Mouse (Mus musculus) inflammation-experienced regulatory T-cells, adult 16 weeks (primary cell): ENCODE results near the gene Dcun1d4. TPM values are rescaled to one million over a fixed set of nuclear protein-coding genes. Genes with fewer than 3 reads are reported as not detected.

Experiments used
- polyA plus RNA-seq: library from polyadenylated mRNA; unstranded; fragments of 100-300 nt; shearing (Covaris generic); gene quantifications from one replicate; pipeline ENCODE4 v1.2.1, GENCODE M21; 2017

Gene Dcun1d4
- polyA plus RNA-seq, result 26.3 TPM

DNA sequence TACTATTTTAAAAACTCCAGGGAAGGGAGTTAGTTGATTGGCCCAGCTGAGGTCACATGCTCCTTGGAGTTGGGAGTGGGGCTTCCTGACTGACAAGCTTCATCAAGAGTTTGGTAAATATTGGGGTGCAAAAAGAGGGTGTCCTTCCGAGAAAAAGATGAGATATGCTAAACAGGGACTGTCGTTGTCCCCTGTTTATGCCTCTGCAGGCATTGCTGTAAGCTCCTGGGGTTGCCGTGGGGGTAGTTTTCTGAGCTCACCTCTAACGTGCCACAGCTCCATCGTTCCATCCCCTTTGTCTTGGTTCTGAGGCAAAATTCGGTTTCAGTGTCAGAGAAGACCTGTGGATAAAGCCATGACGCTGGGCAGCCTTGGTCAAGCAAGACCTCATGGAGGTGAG is at the start of gene Dcun1d4:
Dcun1d4 (plus strand) TSS at position 301 of the 400 bp plus-strand sequence.

Other genes with a start within 250 kb of the Dcun1d4 start
- gene Fryl, start 224.4 kb upstream of the Dcun1d4 start, polyA plus RNA-seq, result 120 TPM
- 371 TPM for gene Ociad1, start 188.2 kb upstream of the Dcun1d4 start, polyA plus RNA-seq
- gene Ociad2, start 140.0 kb upstream of the Dcun1d4 start, polyA plus RNA-seq, result 0.93 TPM
- gene Cwh43, start 74.9 kb upstream of the Dcun1d4 start, polyA plus RNA-seq, result not detected
- gene Lrrc66, start 151.5 kb downstream of the Dcun1d4 start, polyA plus RNA-seq, result 1.1 TPM
- gene Sgcb, start 166.8 kb downstream of the Dcun1d4 start, polyA plus RNA-seq, result 16.4 TPM
- not detected for gene Spata18, start 170.4 kb downstream of the Dcun1d4 start, polyA plus RNA-seq